Mouse (Mus musculus) ES-Bruce4 (cell line): Measurements from ENCODE around the gene Mreg.
A peak's percentile ranks its signal among the peaks of the same experiment; 100 is the strongest.

Experiments
- CTCF ChIP-seq: IDR thresholded peaks from one replicate; pipeline ENCODE4 v1.8.1; 2011; ENCODE audit warnings: low read depth, low read length
- EP300 ChIP-seq: IDR thresholded peaks from 2 replicates; pipeline ENCODE4 v1.6.1; 2011; ENCODE audit warnings: low read depth, low read length; ENCODE audit not compliant: insufficient read depth

DNA sequence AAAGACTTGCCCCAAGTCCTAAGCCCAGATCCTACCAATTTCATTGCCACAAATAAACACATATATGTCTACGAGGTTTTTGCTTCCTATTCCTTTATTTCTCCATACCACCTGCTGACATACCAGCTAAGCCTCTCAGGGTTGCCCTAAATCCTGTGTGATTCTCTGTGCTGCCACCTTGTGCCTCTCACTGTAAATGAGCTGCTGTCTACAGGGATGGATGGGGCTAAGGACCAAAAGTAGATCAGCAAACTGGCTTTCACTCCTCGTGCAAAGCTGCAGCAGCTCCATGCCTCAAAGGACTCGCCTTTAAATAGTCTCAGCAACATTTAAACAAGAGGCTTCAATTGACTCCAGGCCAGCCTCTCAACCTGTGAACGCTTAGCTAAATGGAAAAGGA is 7.9 kb upstream of the Mreg start:
- TF ChIP-seq CTCF = peak; percentile 42
- 0 out of 2 replicates have a peak, but pooled peaks have one; percentile 19 for TF ChIP-seq EP300
